Mouse (Mus musculus) spleen, postnatal 10 days (tissue): ENCODE measurements at regions not wholly inside any gene's neighbourhood (a gene's known extent, or its start where the extent isn't known, plus 50 kb on each side); places are given as distances from the start of the nearest gene placed in this dataset.

Source experiments
- DNase-seq, 2 experiments: peaks; one replicate each; pipeline ENCODE4 v3.0.0; 2021 to 2022; ENCODE audit warnings: low spot score in 2 of 2

GRCm38 (mm10) chr17:44336842-44337241 is 148.5 kb downstream of the Clic5 start:
- DNase-seq: no peak

- no peak for DNase-seq
Observed at GRCm38 (mm10) chr17:44337253-44337652, 148.9 kb downstream of the Clic5 start.

DNA sequence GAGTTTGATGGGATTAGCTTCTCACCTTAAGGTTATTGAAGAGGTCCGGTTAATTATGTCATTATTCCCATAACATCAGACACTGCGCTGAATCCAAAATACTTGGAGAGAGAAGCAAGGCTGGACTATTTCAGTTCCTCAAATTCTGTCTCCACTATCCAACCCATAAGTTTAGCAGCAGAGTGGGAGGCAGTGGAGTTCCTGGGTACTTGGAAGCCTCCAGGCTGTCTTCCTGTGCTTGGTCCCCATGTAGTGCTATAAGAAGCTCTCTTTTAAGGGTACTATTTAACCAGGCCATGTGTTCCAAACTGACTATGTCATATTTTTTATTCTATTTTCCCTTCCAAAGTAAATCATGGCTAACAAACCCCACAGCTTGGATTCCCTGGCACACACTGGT is 156.2 kb downstream of the Clic5 start:
- DNase-seq: no peak

DNA sequence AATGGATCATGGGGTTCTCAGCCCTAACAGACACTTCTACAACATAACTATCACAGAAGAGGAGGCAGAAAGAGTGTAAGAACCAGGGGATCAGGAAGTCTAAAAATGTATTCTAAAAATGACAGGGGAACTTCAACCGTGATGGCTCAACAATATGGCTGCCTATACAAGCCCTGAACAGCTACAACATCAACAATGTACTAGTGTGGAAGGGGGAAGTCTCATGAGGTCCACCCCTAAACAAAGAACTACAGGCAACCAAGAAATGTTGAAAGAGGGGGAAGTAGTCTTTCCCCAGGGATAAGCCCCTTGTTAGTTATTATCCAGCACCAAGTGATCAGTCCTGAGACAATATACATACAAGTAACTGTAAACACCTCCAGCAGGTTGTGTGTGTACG is 157.0 kb downstream of the Clic5 start:
- DNase-seq: no peak

DNA sequence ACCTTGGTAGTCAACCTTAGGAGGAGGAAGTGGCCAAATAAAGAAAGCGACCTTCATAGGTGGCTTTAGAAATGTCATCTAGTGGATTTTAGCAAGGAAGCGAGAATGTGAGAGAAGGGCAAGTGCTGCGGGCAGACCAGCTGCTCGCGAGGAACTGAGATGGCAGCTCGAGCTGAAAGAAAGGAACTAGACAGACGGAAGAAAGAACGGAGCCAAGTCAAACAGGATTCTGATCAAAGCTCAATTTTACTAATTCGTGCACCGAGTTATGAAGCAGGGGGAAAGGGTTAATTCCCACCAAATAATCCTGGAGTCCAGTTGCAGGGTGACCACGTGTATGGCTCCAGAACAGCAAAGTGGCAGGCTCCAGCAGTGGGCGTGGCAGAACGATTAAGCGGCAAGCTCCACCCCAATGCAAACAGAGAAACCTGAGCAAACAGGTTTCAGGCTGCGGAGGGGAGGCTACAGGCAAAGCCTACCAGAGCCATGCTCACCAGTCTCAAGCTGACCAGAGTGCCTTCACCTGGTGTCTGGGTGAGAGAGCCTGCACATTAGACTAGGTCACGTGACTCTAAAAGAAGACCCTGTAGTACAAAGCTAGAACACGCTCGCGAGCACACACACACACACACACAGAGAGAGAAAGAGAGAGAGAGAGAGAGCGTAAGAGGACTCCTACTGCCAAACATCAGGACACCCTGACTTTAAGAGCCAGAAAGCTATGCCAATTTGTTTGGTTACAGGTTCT is 162.0 kb downstream of the Clic5 start:
- no peak for DNase-seq

DNA sequence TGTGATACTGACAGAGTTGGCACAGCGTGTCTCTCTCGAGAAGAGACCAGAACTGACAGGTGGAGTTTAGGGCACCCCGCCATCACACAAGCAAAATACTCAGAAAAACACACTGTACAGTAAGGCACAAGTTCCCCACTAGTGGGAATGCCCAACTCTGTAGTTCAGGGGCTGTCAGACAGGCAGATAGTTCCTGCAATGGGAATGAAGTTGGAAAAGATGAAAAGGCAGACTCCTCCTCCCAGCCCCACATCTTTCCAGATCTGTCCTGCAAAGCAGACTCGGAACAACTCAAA is 162.5 kb downstream of the Clic5 start:
- DNase-seq: no peak

DNA sequence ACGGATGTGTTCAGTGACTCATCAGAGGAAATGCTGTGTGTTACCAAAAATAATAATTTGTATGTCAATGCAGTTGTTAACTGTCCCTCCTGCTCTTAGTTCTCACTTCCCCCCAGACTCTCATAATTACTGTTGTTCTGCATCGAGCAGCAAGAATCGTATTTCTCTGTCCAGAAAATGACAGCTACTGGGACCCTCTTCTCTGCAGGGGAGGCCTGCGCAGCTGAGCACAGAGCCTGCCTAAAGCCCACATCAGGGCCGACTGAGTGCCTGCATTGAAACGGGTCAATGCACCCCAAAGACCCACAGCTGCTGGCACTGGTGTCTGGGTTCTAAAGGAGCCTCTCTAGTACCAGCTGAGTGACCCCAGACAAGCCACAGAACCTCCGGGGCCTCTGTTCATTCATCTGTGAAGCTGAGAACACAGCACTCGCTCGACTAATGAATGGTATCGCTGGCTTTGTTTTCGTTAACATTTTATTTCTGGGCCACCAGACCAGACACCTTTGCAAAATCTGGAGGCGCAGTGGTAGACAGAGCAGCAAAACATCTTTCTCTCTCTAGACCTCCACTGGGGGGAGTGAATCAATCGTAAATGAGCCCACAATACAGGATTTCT is 163.2 kb downstream of the Clic5 start:
- DNase-seq: peak in 1 of 2 experiments; percentile 27

DNA sequence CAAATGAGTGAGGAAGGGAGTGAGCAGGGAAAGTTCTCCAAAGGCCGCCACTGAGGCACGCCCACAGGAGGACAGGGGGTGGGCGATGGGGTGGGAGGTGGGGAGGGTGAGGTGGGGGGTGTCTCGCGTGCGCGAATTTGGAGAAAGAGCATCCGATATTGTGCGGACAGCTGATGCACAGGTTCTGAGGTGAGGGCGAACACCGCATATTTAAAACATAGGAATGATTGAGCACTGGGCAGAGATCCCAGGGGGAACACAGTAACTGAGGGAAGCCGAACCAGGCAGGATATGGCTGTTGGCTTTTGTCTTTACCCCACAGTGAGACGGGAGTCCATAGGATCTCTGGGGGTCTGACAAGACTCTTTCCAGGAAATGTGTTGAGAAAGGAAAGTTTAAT is 163.8 kb downstream of the Clic5 start:
- no peak for DNase-seq

DNA sequence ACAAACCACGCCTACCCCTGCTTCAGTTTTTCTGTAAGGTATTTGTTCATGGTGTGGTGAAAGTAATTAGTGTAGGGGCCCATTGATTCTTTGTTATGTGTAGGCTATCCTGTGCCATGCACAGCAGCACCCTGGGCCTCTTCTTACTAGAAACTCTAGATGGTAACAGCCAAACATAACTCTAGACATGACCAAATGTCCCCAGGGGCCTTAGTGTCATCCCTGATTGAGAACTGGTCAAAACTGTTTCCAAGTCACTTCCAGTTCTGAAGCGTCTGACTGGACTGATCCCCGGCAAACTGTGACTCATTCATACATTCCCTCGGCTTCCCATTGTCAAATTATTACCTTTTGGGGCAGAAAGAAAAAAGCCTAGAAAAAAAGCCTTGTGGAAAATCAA is 174.7 kb downstream of the Clic5 start:
- no peak for DNase-seq

DNA sequence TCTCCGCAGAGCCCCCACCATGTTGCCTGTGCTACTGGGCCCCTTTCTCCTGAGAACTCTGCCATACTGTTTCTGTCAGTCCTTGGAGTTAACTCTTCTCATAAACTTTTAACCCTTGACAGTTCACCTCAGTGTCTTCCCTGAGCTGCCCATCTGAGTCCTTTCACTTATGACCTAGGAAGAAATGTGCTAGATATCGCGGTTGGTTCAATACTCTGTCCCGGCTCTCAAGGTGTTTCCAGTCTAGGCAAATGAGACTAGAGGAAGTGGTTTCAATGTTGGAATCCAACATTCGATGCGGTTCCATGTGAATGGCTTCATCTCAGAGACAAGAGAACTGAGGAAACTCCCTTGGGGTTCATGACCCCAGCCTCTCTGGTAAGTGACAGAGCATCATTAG is 176.1 kb downstream of the Clic5 start:
- DNase-seq: no peak

DNA sequence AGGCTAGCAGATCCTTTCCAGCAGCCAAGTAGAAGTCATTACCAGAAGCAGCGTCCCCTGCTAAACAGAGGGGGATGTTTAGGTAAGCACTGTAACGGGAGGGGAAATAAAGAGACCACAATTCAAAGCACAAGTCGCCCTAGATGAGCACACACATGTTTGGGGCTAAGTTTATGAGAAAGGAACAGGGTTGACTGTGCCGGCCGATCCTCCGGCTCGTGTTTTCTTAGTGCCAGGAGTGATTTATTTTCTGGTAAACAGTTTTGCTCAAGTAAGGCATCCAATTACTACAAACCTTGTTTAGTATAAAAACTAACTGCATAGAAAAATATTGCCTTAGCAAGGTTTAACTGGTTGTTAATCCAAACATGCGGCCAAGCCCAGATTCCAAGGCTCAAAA is 178.1 kb downstream of the Clic5 start:
- no peak for DNase-seq

DNA sequence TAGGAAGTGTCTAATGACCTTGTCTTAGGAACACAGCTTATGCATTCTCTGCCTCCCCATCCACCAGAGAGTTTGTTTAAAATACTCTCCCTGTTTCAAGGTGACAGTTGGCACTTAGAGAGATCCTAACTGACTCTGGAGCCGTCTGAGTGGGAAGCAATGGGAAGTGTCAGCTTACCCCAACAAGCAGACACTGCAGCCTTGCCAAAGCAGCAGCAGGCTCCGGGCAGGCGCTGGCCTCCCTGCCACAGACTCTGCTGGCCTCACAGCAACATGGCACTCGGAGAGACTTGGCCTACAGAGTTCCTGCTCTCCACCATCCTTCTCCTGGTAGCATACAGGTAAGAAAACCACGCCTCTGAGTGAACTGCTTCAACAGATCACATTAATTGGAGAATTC is 179.2 kb downstream of the Clic5 start:
- DNase-seq: no peak

DNA sequence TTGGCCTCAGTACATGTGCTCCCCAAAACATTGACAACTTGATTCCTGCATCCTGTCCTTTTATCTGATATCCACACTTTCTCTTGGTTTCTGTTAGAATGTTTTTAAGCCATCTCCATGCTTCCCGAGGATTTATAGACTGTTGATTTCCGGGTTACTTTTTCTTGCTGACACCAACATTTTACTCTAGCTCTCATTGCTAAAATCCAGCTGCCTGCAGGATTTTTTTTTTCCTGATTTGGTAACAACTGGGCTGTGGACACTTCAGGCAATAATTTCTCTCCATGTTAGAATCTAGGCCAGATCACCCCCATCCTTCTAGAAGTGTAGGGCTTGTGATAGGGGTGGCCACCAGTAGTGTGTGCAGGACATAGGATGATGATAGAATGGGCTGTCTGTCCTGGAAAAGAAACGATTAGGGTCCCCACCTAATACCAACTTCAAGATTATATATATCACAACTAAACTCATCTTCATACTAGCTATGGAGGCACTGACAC is 182.6 kb downstream of the Clic5 start:
- DNase-seq: no peak

GRCm38 (mm10) chr17:44371620-44372019 is 183.2 kb downstream of the Clic5 start:
- no peak for DNase-seq

- no peak for DNase-seq
Observed at GRCm38 (mm10) chr17:44373744-44374456, 185.5 kb downstream of the Clic5 start.

GRCm38 (mm10) chr17:44378391-44378790 is 190.0 kb downstream of the Clic5 start:
- DNase-seq: no peak

- no peak for DNase-seq
Observed at GRCm38 (mm10) chr17:44388916-44389315, 200.5 kb downstream of the Clic5 start.

GRCm38 (mm10) chr17:44397829-44398228 is 209.4 kb downstream of the Clic5 start:
- DNase-seq: no peak

- DNase-seq: no peak
Observed at GRCm38 (mm10) chr17:44398231-44398630, 209.8 kb downstream of the Clic5 start.

DNA sequence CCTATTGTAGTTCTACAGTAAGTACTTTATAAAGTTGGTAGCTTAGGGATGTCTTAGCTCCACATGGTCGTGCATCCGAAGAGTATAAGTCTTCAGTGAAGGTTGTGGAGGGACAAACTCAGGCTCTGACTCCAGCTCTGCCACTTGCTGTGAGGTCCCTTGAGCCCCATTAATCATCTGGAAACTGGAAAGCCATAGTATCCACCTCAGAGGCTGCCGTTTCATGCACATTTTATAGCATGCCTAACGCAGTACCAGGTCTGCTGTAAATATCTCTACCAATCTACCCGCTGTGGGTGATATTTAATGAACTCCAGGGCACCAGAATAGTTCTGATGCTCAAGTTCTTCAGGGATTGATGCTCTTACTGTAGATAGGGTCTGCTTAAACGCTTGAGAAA is 216.5 kb downstream of the Clic5 start:
- DNase-seq: no peak

GRCm38 (mm10) chr17:44410961-44411360 is 222.6 kb downstream of the Clic5 start:
- no peak for DNase-seq

GRCm38 (mm10) chr17:44418676-44419404 is 230.5 kb downstream of the Clic5 start:
- no peak for DNase-seq

DNA sequence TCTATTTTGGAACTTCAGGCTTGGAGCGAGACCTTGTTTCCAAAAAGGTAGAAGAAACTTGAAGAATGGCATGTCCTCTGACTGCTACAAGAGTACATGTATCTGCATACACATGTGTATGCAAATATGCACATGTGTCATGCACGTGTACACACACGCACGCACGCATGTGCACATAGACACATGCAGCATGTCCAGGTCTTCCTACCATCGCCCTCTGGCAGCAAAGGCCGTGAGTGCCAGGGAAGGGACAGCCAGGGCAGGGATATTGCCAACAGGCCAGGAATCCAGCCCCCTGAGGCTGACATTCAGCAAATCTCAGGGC is 231.0 kb downstream of the Clic5 start:
- DNase-seq: no peak
